Mouse (Mus musculus) neural tube, embryonic 13.5 days (tissue): Measurements from ENCODE around the gene Olfr251. TPM values are rescaled to one million over a fixed set of nuclear protein-coding genes. Genes with fewer than 3 reads are reported as not detected.
"Not testable (repeated sequence)": the region's sequence is repeated elsewhere in the genome, so short reads cannot be mapped to it uniquely, and the experiment has no call there.

Source experiments
- ATAC-seq: fragments of 200-750 bp; cut with Nextera tagmentation; 2 replicates; pipeline ENCODE4 v1.8.0; 2017; ENCODE audit warnings: low read depth, mild to moderate bottlenecking, moderate TSS enrichment, moderate library complexity
- H3K27ac ChIP-seq: fragments of 300-500 bp; sonication (generic); replicated peaks from 2 replicates; pipeline ENCODE4 v1.5.1; 2015; ENCODE audit warnings: moderate library complexity, mild to moderate bottlenecking, inconsistent platforms
- H3K27me3 ChIP-seq: fragments of 300-500 bp; sonication (generic); 2 replicates; pipeline ENCODE4 v1.6.1; 2015; ENCODE audit warnings: mild to moderate bottlenecking, inconsistent platforms
- H3K36me3 ChIP-seq: fragments of 300-500 bp; sonication (generic); 2 replicates; pipeline ENCODE4 v1.6.1; 2015; ENCODE audit warnings: mild to moderate bottlenecking, inconsistent platforms
- H3K4me1 ChIP-seq: fragments of 300-500 bp; sonication (generic); replicated peaks from 2 replicates; pipeline ENCODE4 v1.6.1; 2015; ENCODE audit warnings: inconsistent platforms
- H3K4me2 ChIP-seq: fragments of 300-500 bp; sonication (generic); 2 replicates; pipeline ENCODE4 v1.6.1; 2015; ENCODE audit warnings: inconsistent platforms, mild to moderate bottlenecking, moderate library complexity
- H3K4me3 ChIP-seq: fragments of 300-500 bp; sonication (generic); 2 replicates; pipeline ENCODE4 v1.5.1; 2015; ENCODE audit warnings: mild to moderate bottlenecking, inconsistent platforms
- H3K9ac ChIP-seq: fragments of 300-500 bp; sonication (generic); 2 replicates; pipeline ENCODE4 v1.6.1; 2015; ENCODE audit warnings: moderate library complexity, mild to moderate bottlenecking, inconsistent platforms
- H3K9me3 ChIP-seq: fragments of 300-500 bp; sonication (generic); 2 replicates; pipeline ENCODE4 v1.6.1; 2016; ENCODE audit warnings: inconsistent platforms
- WGBS: fragments of 180-500 bp; shearing (Covaris S2); methylation state at CpG from one replicate; pipeline ENCODE4 v1.1.7; 2015; 5-methylcytosine and 5-hydroxymethylcytosine counted together
- polyA plus RNA-seq: library from polyadenylated mRNA; unstranded; fragments of >200 nt; fragmentation: Nextera tagmentation; extraction: Ambion mirVana; gene quantifications from 2 replicates; pipeline ENCODE4 v1.2.1, GENCODE M21; 2015

Gene Olfr251
- polyA plus RNA-seq, result not detected in 2 replicates

DNA sequence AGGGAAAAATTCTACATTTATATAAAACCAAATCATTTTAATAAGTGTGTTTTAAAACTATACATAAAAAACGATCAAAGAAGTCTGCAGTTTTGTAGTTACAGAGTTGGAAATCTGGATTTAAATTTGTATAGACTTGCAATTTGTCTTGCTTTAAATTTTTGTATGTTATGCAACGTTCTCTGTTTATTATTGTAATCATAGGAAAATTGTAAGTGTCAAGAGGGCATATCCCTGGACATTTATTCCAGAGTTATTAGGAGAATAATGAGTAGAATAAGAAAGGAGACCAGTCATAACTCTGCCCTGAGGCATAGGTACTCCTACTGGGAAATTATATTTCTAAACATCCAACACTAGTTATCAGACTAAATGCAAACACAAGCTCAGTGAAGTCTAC, at the start of gene Olfr251:
Gene Olfr251, plus strand, starts transcription at position 301 of the 400 bp plus-strand sequence.
- 76% methylated on average over 2 of the region's 2 CpGs for WGBS

DNA sequence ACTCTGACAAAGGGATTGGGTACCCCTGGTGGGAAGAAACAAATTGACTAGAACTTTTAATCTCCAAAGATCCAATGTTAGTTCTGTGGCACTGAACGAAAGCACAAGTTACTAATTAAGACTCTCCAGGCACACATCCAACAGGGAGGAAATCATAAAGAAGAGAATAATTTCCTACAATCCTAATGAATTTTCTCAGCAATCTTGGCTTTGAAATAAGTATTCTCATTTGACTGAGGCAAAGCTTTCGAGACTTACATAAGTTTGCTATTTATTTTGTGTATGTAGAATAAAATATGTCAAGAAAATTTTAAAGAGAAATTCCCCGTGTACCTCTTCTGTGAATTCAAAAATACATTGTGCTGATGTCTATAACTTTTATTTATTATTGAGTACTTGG, 48.1 kb upstream of the Olfr251 start, which contains the start of gene Olfr25:
Gene Olfr25, plus strand, starts transcription at position 301 of the 400 bp plus-strand sequence.
- Histone ChIP-seq H3K4me1 (no peaks in the 10 kb centered on the region), H3K4me2 (no peak within 1 kb of the TSS), H3K27ac (no peak within 1 kb of the TSS), H3K4me3 (no peak within 1 kb of the TSS), H3K27me3 (no peaks in the 10 kb centered on the region), H3K9me3 (no peaks in the 10 kb centered on the region), H3K36me3 (no peaks in the 10 kb centered on the region), H3K9ac (no peak within 1 kb of the TSS)
- WGBS, result 83% methylated on average over 3 of the region's 3 CpGs
- no peak for ATAC-seq

More for the DNA sequence above, at the start of gene Olfr251:
- Histone ChIP-seq H3K4me3 (no peak within 1 kb of the TSS), H3K27ac (no peak within 1 kb of the TSS), H3K27me3 (no peaks in the 10 kb centered on the region), H3K36me3 (no peaks in the 10 kb centered on the region), H3K9ac (no peak within 1 kb of the TSS), H3K9me3 (no peaks in the 10 kb centered on the region), H3K4me2 (no peak within 1 kb of the TSS), H3K4me1 (no peaks in the 10 kb centered on the region)
- ATAC-seq, result no peak

DNA sequence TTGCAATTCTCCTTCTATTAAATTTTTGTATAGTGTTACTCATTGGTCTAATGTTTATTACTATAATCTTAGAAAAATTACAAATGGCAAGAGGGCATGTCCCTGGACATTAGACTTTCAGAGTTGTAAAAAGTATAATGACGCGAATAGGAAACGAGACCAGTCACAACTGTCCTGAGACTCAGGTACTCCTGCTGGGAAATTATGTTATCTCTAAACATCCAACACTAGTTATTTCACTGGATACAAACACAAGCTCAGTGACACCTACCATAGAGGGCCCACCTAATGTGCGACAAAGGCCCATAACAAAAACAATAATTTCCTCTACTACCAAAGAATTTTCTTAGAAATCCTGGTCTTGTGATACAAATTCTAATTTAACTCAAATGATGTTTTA, 28.8 kb upstream of the Olfr251 start, which contains the start of gene Olfr898:
Gene Olfr898, plus strand, starts transcription at position 301 of the 400 bp plus-strand sequence.
- no peak for ATAC-seq
- Histone ChIP-seq H3K4me3 (no peak within 1 kb of the TSS), H3K36me3 (no peaks in the 10 kb centered on the region), H3K9ac (no peak within 1 kb of the TSS), H3K27me3 (no peaks in the 10 kb centered on the region), H3K4me2 (no peak within 1 kb of the TSS), H3K4me1 (no peaks in the 10 kb centered on the region), H3K27ac (no peak within 1 kb of the TSS), H3K9me3 (no peaks in the 10 kb centered on the region)
- 92% methylated on average over 4 of the region's 4 CpGs for WGBS

DNA sequence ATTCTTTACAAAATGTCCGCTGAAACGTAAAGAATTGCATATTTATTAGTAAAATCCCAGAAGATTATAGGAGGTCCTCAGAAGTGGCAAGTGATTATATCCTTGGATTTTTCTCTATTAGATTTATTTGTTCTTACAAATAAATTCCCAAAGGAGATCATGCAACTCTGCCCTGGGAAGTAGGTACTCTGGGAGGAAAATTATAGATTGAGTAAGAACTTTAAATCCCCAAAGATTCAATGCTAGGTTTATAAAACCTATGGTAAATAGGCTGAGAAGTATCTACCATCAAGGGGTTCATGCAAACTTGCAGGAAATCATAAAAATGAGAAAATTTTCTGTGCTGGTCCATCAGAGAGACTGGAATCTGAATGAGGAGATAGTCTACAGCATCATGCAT, 10.3 kb upstream of the Olfr251 start, which contains the start of gene Olfr250:
Gene Olfr250, plus strand, starts transcription at position 301 of the 400 bp plus-strand sequence.
- Histone ChIP-seq H3K4me2 (no peak within 1 kb of the TSS), H3K27ac (no peak within 1 kb of the TSS), H3K36me3 (no peaks in the 10 kb centered on the region), H3K4me1 (no peaks in the 10 kb centered on the region), H3K9ac (no peak within 1 kb of the TSS), H3K4me3 (no peak within 1 kb of the TSS), H3K27me3 (no peaks in the 10 kb centered on the region), H3K9me3 (no peaks in the 10 kb centered on the region)
- WGBS, result 95% methylated on average over 2 of the region's 2 CpGs
- no peak for ATAC-seq

DNA sequence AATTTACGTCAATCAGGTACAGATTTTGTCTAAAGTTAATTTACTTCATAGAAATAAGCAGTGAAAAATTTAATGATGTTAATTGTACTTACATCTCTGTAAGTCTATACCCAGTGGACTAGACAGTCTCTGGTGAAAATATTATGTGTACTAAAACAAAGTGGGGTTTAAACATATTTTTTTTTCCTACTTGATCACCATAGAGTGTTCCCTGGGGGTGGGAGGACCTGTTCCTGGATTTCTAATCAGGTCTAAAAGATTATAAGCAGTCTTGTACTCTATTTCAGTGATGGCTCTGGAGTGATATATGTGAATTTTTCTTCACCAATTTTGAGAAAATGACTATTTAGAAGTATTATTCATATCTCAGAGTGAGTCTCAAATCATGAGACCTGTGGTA, 24.5 kb downstream of the Olfr251 start, which contains the start of gene Olfr147:
Gene Olfr147, plus strand, starts transcription at position 301 of the 400 bp plus-strand sequence.
- no peak within 1 kb of the TSS for H3K4me2 ChIP-seq
- H3K27ac ChIP-seq, result no peak within 1 kb of the TSS
- no peak within 1 kb of the TSS for H3K9ac ChIP-seq
- no peak within 1 kb of the TSS for H3K4me3 ChIP-seq
- H3K9me3 ChIP-seq, result no peaks in the 10 kb centered on the region
- no peaks in the 10 kb centered on the region for H3K4me1 ChIP-seq
- no peaks in the 10 kb centered on the region for H3K36me3 ChIP-seq
- 93% methylated on average over 1 of the region's 1 CpGs for WGBS
- no peaks in the 10 kb centered on the region for H3K27me3 ChIP-seq
- no peak for ATAC-seq

DNA sequence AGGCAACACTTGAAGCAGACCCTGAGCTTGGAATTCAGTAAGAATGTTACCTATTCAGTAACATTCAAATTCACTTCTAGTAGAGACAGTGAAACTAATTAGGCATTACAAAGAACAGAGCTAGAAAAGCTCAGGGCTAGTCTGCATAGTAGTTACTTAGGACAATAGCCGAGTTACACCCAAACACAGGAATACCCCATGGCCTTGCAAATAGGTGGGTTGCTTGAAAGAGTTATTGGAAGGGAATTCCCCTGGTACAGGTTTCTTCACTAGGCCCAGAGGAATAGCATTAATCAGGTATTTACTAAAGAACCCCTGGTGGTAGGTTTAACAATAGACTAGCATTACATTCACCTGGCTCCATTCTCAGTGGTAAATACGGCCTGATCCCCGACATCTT, 30.6 kb downstream of the Olfr251 start:
- ATAC-seq, H3K9me3 ChIP-seq, H3K4me2 ChIP-seq, H3K36me3 ChIP-seq, H3K27me3 ChIP-seq, H3K4me1 ChIP-seq, H3K9ac ChIP-seq, H3K27ac ChIP-seq, H3K4me3 ChIP-seq: not testable (repeated sequence)
- 93% methylated on average over 3 of the region's 3 CpGs for WGBS

DNA sequence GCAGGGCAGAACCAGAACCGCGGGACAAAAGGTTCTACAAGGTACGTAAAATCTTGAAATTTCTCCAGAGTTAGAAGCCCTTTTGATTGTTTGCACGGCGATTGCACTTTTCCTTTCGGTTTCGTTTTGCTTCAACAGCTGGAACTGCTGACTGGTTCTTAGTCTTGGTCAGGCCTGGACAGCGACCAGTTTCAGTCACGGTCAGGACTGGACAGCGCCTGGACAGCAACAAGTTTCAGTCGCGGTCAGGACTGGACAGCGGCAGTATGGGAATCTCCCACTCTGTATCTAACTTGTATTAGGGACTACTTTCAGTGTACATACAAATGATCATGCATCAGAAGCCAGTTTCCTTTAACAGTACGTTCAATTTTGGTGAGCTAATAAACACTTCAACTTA, 36.6 kb downstream of the Olfr251 start:
- whole genome bisulfite sequencing, result 95% methylated on average over 14 of the region's 14 CpGs
- not testable (repeated sequence) for ATAC-seq

DNA sequence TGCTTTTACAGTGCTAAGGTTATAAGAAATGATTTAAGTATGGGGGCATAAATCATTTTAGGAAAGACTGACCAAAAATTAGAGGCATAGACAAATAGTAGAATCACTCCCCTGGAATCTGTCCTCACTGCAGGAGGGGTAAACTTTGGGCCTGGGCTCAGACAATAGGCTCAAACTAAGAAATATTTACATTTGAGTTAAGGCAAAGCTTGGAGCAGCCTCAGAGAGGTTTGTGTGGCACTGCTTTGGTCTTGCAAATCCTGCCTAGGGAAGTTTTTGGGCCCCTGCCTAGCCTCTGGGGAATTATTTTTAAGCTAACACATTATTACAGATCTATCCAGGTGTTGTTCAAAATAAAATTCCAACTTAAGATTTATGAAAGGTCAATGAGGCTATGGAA, 46.9 kb downstream of the Olfr251 start:
- Histone ChIP-seq H3K9me3 (0 out of 2 replicates have a peak, but pooled peaks cover 4% of the 10 kb centered on the region), H3K9ac (no peak overlapping the region), H3K4me1 (no peaks in the 10 kb centered on the region), H3K4me2 (no peak overlapping the region), H3K27me3 (no peaks in the 10 kb centered on the region), H3K4me3 (no peak overlapping the region), H3K27ac (no peak overlapping the region), H3K36me3 (no peaks in the 10 kb centered on the region)
- no peak for ATAC-seq

More for the DNA sequence above, 36.6 kb downstream of the Olfr251 start:
- not testable (repeated sequence) for H3K4me2 ChIP-seq, H3K9me3 ChIP-seq, H3K27me3 ChIP-seq, H3K36me3 ChIP-seq, H3K27ac ChIP-seq, H3K9ac ChIP-seq, H3K4me3 ChIP-seq, H3K4me1 ChIP-seq

DNA sequence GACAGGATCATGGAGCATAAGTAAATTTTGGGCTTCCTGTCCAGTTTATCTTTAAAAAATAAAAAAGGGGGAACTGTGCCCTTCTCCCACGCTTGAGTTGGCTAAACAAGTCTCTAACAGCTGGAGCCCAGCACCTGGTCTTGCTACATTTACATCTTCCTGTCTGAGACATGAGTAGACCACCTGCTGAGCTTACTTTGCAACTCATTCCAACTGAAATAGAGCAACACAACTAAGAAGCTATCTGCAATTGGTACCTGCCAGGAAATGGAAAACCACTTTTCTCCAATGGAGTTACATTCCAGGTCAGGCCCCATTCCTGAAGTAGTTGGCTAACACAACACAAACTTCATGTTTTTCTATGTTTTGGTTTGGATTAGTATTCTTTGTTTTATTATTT, 50.1 kb downstream of the Olfr251 start:
- H3K9ac ChIP-seq, result no peak overlapping the region
- H3K27me3 ChIP-seq, result no peaks in the 10 kb centered on the region
- WGBS, result 62% methylated on average over 1 of the region's 1 CpGs
- no peak overlapping the region for H3K4me3 ChIP-seq
- 0 out of 2 replicates have a peak, but pooled peaks cover 4% of the 10 kb centered on the region for H3K9me3 ChIP-seq
- ATAC-seq, result no peak
- H3K36me3 ChIP-seq, result no peaks in the 10 kb centered on the region
- H3K4me2 ChIP-seq, result no peak overlapping the region
- H3K27ac ChIP-seq, result no peak overlapping the region
- no peaks in the 10 kb centered on the region for H3K4me1 ChIP-seq

DNA sequence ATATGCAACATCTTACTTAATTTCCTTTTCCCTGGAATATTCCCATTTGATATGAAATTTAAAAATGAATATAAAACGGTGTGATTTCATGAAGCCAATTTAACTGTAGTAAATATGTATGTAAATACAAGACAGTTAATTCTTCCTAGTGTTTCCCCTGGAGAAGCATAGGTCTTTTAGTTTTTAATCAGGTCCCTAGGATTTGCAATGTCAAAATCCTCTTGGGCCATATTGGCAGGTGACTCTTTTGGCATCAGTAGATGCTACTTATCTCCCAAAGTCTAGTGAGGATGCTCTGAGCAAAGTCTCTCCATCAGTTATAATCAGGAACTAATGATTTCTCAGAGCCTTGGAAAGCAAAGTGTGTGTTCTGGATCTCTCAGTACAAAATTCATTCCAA, 52.3 kb downstream of the Olfr251 start, which contains the start of gene Olfr901:
Gene Olfr901, plus strand, starts transcription at position 301 of the 400 bp plus-strand sequence.
- 79% methylated on average over 1 of the region's 1 CpGs for WGBS
- no peak within 1 kb of the TSS for H3K9ac ChIP-seq
- no peaks in the 10 kb centered on the region for H3K4me1 ChIP-seq
- no peaks in the 10 kb centered on the region for H3K27me3 ChIP-seq
- 0 out of 2 replicates have a peak, but pooled peaks cover 4% of the 10 kb centered on the region for H3K9me3 ChIP-seq
- no peak for ATAC-seq
- no peaks in the 10 kb centered on the region for H3K36me3 ChIP-seq
- no peak within 1 kb of the TSS for H3K27ac ChIP-seq
- no peak within 1 kb of the TSS for H3K4me3 ChIP-seq
- no peak within 1 kb of the TSS for H3K4me2 ChIP-seq

Other genes starting within 250 kb of the Olfr251 start
- not detected in 2 replicates for gene Olfr890, start 234.6 kb upstream of the Olfr251 start, polyA plus RNA-seq
- not detected in 2 replicates for gene Olfr891, start 196.3 kb upstream of the Olfr251 start, polyA plus RNA-seq
- gene Olfr893, start 168.7 kb upstream of the Olfr251 start, polyA plus RNA-seq, result not detected in 2 replicates
- not detected in 2 replicates for gene Olfr894, start 159.0 kb upstream of the Olfr251 start, polyA plus RNA-seq
- gene Olfr143, start 124.3 kb upstream of the Olfr251 start, polyA plus RNA-seq, result not detected in 2 replicates
- not detected in 2 replicates for gene Olfr895, start 109.2 kb upstream of the Olfr251 start, polyA plus RNA-seq
- gene Olfr896-ps1, start 86.0 kb upstream of the Olfr251 start, polyA plus RNA-seq, result not detected in 2 replicates
- gene Olfr25, start 48.0 kb upstream of the Olfr251 start, polyA plus RNA-seq, result not detected in 2 replicates
- not detected in 2 replicates for gene Olfr898, start 28.7 kb upstream of the Olfr251 start, polyA plus RNA-seq
- not detected in 2 replicates for gene Olfr250, start 10.2 kb upstream of the Olfr251 start, polyA plus RNA-seq
- not detected in 2 replicates for gene Olfr147, start 24.6 kb downstream of the Olfr251 start, polyA plus RNA-seq
- gene Olfr901, start 52.4 kb downstream of the Olfr251 start, polyA plus RNA-seq, result not detected in 2 replicates
- gene Olfr902, start 70.6 kb downstream of the Olfr251 start, polyA plus RNA-seq, result not detected in 2 replicates
- gene Olfr904, start 86.1 kb downstream of the Olfr251 start, polyA plus RNA-seq, result not detected in 2 replicates
- not detected in 2 replicates for gene Olfr905, start 94.0 kb downstream of the Olfr251 start, polyA plus RNA-seq
- not detected in 2 replicates for gene Olfr906, start 110.0 kb downstream of the Olfr251 start, polyA plus RNA-seq
- not detected in 2 replicates for gene Olfr907, start 118.7 kb downstream of the Olfr251 start, polyA plus RNA-seq
- not detected in 2 replicates for gene Olfr911-ps1, start 144.5 kb downstream of the Olfr251 start, polyA plus RNA-seq
- gene Olfr910, start 160.8 kb downstream of the Olfr251 start, polyA plus RNA-seq, result not detected in 2 replicates
- gene Olfr912, start 203.1 kb downstream of the Olfr251 start, polyA plus RNA-seq, result not detected in 2 replicates
- not detected in 2 replicates for gene Olfr913, start 215.7 kb downstream of the Olfr251 start, polyA plus RNA-seq
- gene Olfr914, start 228.0 kb downstream of the Olfr251 start, polyA plus RNA-seq, result not detected in 2 replicates